Mouse (Mus musculus): Measurements from ENCODE around the gene Gfod1.

Gfod1 gene

GRCm38 (mm10) chr13:43304018-43304431 lies at the start of gene Gfod1:
Gene Gfod1, minus strand, starts transcription at chr13:43304172.
- in situ Hi-C loops (cut with MboI, MseI), result loop anchor here (5.0 kb wide), 1 partner anchor 42 kb away; no protein-coding TSS in a partner anchor

GRCm38 (mm10) chr13:43353356-43353755 lies 49.4 kb upstream of the Gfod1 start:
- in situ Hi-C loops (cut with MboI, MseI), result no loop called here

- in situ Hi-C loops (cut with MboI, MseI), result no loop called here
Observed at GRCm38 (mm10) chr13:43350489-43351169, 46.7 kb upstream of the Gfod1 start.

GRCm38 (mm10) chr13:43349376-43349775 lies 45.4 kb upstream of the Gfod1 start:
- in situ Hi-C loops (cut with MboI, MseI), result no loop called here

GRCm38 (mm10) chr13:43346825-43347224 lies 42.9 kb upstream of the Gfod1 start:
- in situ Hi-C loops (cut with MboI, MseI), result no loop called here

- in situ Hi-C loops (cut with MboI, MseI), result no loop called here
Observed at GRCm38 (mm10) chr13:43338632-43339031, 34.7 kb upstream of the Gfod1 start.

- in situ Hi-C loops (cut with MboI, MseI), result no loop called here
Observed at GRCm38 (mm10) chr13:43338001-43338400, 34.0 kb upstream of the Gfod1 start.

- in situ Hi-C loops (cut with MboI, MseI), result no loop called here
Observed at GRCm38 (mm10) chr13:43336425-43337221, 32.7 kb upstream of the Gfod1 start.

GRCm38 (mm10) chr13:43332591-43332990 lies 28.6 kb upstream of the Gfod1 start:
- in situ Hi-C loops (cut with MboI, MseI), result no loop called here

- in situ Hi-C loops (cut with MboI, MseI), result no loop called here
Observed at GRCm38 (mm10) chr13:43331721-43332444, 27.9 kb upstream of the Gfod1 start.

- in situ Hi-C loops (cut with MboI, MseI), result no loop called here
Observed at GRCm38 (mm10) chr13:43325427-43325826, 21.5 kb upstream of the Gfod1 start.

GRCm38 (mm10) chr13:43321492-43321891 lies 17.5 kb upstream of the Gfod1 start:
- in situ Hi-C loops (cut with MboI, MseI), result loop anchor here (5.0 kb wide), 1 partner anchor 144 kb away; no protein-coding TSS in a partner anchor

- in situ Hi-C loops (cut with MboI, MseI), result no loop called here
Observed at GRCm38 (mm10) chr13:43319396-43319795, 15.4 kb upstream of the Gfod1 start.

GRCm38 (mm10) chr13:43317411-43317810 lies 13.4 kb upstream of the Gfod1 start:
- in situ Hi-C loops (cut with MboI, MseI), result no loop called here

- in situ Hi-C loops (cut with MboI, MseI), result no loop called here
Observed at GRCm38 (mm10) chr13:43305181-43305924, 1.4 kb upstream of the Gfod1 start.

- in situ Hi-C loops (cut with MboI, MseI), result loop anchor here (5.0 kb wide), 1 partner anchor 42 kb away; no protein-coding TSS in a partner anchor
Observed at GRCm38 (mm10) chr13:43304700-43305099, 728 bp upstream of the Gfod1 start.

GRCm38 (mm10) chr13:43303161-43303965 lies 609 bp downstream of the Gfod1 start:
- in situ Hi-C loops (cut with MboI, MseI), result loop anchor here (5.0 kb wide), 1 partner anchor 41 kb away; no protein-coding TSS in a partner anchor

- in situ Hi-C loops (cut with MboI, MseI), result loop anchor here (5.0 kb wide), 1 partner anchor 40 kb away; no protein-coding TSS in a partner anchor
Observed at GRCm38 (mm10) chr13:43302651-43303160, 1.3 kb downstream of the Gfod1 start.

GRCm38 (mm10) chr13:43302239-43302638 lies 1.7 kb downstream of the Gfod1 start:
- in situ Hi-C loops (cut with MboI, MseI), result loop anchor here (5.0 kb wide), 1 partner anchor 40 kb away; no protein-coding TSS in a partner anchor

GRCm38 (mm10) chr13:43300906-43301305 lies 3.1 kb downstream of the Gfod1 start:
- in situ Hi-C loops (cut with MboI, MseI), result loop anchor here (5.0 kb wide), 1 partner anchor 39 kb away; no protein-coding TSS in a partner anchor
